Mouse (Mus musculus) kidney, adult 2 months (tissue): Measurements from ENCODE around the gene Plcb3. TPM values are rescaled to one million over a fixed set of nuclear protein-coding genes. Genes with fewer than 3 reads are reported as not detected.
"Not testable (repeated sequence)": the region's sequence is repeated elsewhere in the genome, so short reads cannot be mapped to it uniquely, and the experiment has no call there.

ENCODE experiments used
- DNase-seq: peaks from one replicate; pipeline ENCODE4 v3.0.0; 2021
- H3K27ac ChIP-seq: fragments of 200-500 bp; 2 replicates; pipeline ENCODE4 v1.5.1; 2012; ENCODE audit warnings: low read depth, low read length, control low read depth, inconsistent platforms; ENCODE audit not compliant: insufficient read depth
- H3K27me3 ChIP-seq: fragments of 200-500 bp; replicated peaks from 2 replicates; pipeline ENCODE4 v1.6.1; 2012; ENCODE audit warnings: mild to moderate bottlenecking, moderate library complexity, low read length, inconsistent platforms; ENCODE audit not compliant: control insufficient read depth, insufficient read depth
- H3K36me3 ChIP-seq: fragments of 200-500 bp; 2 replicates; pipeline ENCODE4 v1.6.1; 2012; ENCODE audit warnings: mild to moderate bottlenecking, moderate library complexity, low read length, inconsistent platforms; ENCODE audit not compliant: control insufficient read depth, insufficient read depth
- H3K4me1 ChIP-seq: fragments of 200-500 bp; 2 replicates; pipeline ENCODE4 v1.6.1; 2011; ENCODE audit warnings: low read length; ENCODE audit not compliant: control insufficient read depth, insufficient read depth
- H3K4me3 ChIP-seq: fragments of 200-500 bp; 2 replicates; pipeline ENCODE4 v1.5.1; 2011; ENCODE audit warnings: mild to moderate bottlenecking, low read depth, low read length, control low read depth; ENCODE audit not compliant: insufficient read depth
- CTCF ChIP-seq: fragments of 200-500 bp; conservative IDR thresholded peaks from 2 replicates; pipeline ENCODE4 v1.5.1; 2011; ENCODE audit warnings: low read depth, mild to moderate bottlenecking, control low read depth, low read length, moderate library complexity, mixed read lengths; ENCODE audit not compliant: insufficient read depth, insufficient read length
- POLR2A ChIP-seq: fragments of 200-500 bp; IDR thresholded peaks from one replicate; pipeline ENCODE4 v1.6.1; 2011; ENCODE audit warnings: low read depth, low read length, control low read depth
- WGBS: fragments of 180-500 bp; shearing (Covaris S2); methylation state at CpG from one replicate; pipeline ENCODE4 v1.1.7; 2018; 5-methylcytosine and 5-hydroxymethylcytosine counted together
- polyA plus RNA-seq: library from polyadenylated mRNA; depleted of rRNA; stranded (reverse); fragments of >200 nt; gene quantifications from 2 replicates; pipeline ENCODE4 v1.2.3, GENCODE M21; 2012

Plcb3 gene
- polyA plus RNA-seq, 1 experiment = 40.2 TPM

GRCm38 (mm10) chr19:6995255-6995991, 19.2 kb upstream of the Plcb3 start:
- H3K4me3 ChIP-seq = peak overlapping the region; percentile 64
- H3K4me1 ChIP-seq = peaks cover 4% of the 10 kb centered on the region; the same call in 1 of the 2 replicates
- DNase-seq = peak; percentile 30
- H3K36me3 ChIP-seq = no peaks in the 10 kb centered on the region
- no peak for TF ChIP-seq POLR2A
- TF ChIP-seq CTCF = no peak
- no peaks in the 10 kb centered on the region for H3K27me3 ChIP-seq
- WGBS = 26% methylated on average over 21 of the region's 21 CpGs
- peak overlapping the region; percentile 74 for H3K27ac ChIP-seq

- H3K27me3 ChIP-seq = no peaks in the 10 kb centered on the region
- DNase-seq = peak; percentile 1
- H3K36me3 ChIP-seq = no peaks in the 10 kb centered on the region
- WGBS = 74% methylated on average over 8 of the region's 8 CpGs
- peak overlapping the region; percentile 64 for H3K4me3 ChIP-seq
- no peak overlapping the region for H3K27ac ChIP-seq
- peaks cover 4% of the 10 kb centered on the region; the same call in 1 of the 2 replicates for H3K4me1 ChIP-seq
- TF ChIP-seq POLR2A (no peak), CTCF (no peak)
These were observed 18.2 kb upstream of the Plcb3 start for GRCm38 (mm10) chr19:6994489-6994888.

- 87% methylated on average over 8 of the region's 8 CpGs for WGBS
- H3K4me3 ChIP-seq = no peak overlapping the region
- TF ChIP-seq CTCF (no peak), POLR2A (no peak)
- no peak overlapping the region for H3K27ac ChIP-seq
- no peak for DNase-seq
- H3K27me3 ChIP-seq = no peaks in the 10 kb centered on the region
- no peaks in the 10 kb centered on the region for H3K36me3 ChIP-seq
- H3K4me1 ChIP-seq = peaks cover 4% of the 10 kb centered on the region; the same call in 1 of the 2 replicates
These were observed 17.7 kb upstream of the Plcb3 start for GRCm38 (mm10) chr19:6994002-6994401.

- 66% methylated on average over 14 of the region's 14 CpGs for WGBS
- peak; percentile 1 for DNase-seq
- Histone ChIP-seq H3K27me3 (no peaks in the 10 kb centered on the region), H3K4me1 (peaks cover 4% of the 10 kb centered on the region; the same call in 1 of the 2 replicates), H3K27ac (peak overlapping the region; percentile 18), H3K36me3 (no peaks in the 10 kb centered on the region), H3K4me3 (peak overlapping the region; percentile 39)
- no peak for TF ChIP-seq POLR2A
- no peak for TF ChIP-seq CTCF
These were observed 16.9 kb upstream of the Plcb3 start for GRCm38 (mm10) chr19:6993011-6993770.

- TF ChIP-seq CTCF (0 out of 2 replicates have a peak, but pooled peaks have one; percentile 1), POLR2A (peak; percentile 14)
- under 1% methylated on average over 37 of the region's 37 CpGs for WGBS
- Histone ChIP-seq H3K36me3 (no peaks in the 10 kb centered on the region), H3K27me3 (no peaks in the 10 kb centered on the region), H3K27ac (peak within 1 kb of the TSS; percentile 18), H3K4me3 (peak within 1 kb of the TSS; percentile 62), H3K4me1 (peaks cover 7% of the 10 kb centered on the region; the same call in 1 of the 2 replicates)
- DNase-seq = peak; percentile 99
These were observed 16.0 kb upstream of the Plcb3 start, which contains the start of gene Dnajc4 for GRCm38 (mm10) chr19:6992011-6992858. Gene Dnajc4 (minus strand): TSS chr19:6992572.

GRCm38 (mm10) chr19:6991166-6991565, 14.9 kb upstream of the Plcb3 start:
- not testable (repeated sequence) for H3K27ac ChIP-seq, H3K4me1 ChIP-seq, DNase-seq, H3K36me3 ChIP-seq, H3K4me3 ChIP-seq, H3K27me3 ChIP-seq
- WGBS = 94% methylated on average over 6 of the region's 6 CpGs
